Mouse (Mus musculus): ENCODE measurements around the gene Chrdl1.

Chrdl1 gene

DNA sequence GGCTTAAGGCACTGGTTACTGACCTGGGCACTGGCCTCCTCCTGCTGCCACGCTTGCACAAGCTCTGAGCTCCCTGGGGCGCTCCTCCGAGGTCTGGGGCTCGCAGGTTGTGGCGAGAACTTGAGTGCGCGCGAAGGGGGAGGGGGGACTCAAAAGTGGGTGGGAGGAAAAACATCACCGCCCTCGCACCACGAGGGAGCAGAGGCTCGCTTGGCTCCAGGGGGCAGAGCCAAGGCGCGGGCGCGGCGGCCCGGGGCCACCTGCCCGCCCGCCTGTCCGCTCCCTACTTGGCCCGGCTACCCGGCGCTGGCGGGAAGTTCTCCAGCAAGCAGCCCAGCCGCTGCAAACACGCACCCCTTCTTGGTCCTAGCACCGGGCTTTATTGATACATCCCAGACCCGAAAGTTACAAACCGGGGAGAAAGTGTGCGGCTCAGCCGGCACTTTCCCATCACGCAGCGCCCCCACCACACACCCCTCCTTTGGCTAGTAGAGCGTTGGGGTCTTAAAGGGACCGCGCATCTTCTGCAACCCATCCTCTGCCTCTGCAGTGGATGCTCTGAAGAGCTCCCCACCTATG is at the start of gene Chrdl1:
TSS of gene Chrdl1 (minus strand) at position 472 of the 579 bp plus-strand sequence.
- peak in 1 of 2 experiments; percentile 2 for DNase-seq

DNA sequence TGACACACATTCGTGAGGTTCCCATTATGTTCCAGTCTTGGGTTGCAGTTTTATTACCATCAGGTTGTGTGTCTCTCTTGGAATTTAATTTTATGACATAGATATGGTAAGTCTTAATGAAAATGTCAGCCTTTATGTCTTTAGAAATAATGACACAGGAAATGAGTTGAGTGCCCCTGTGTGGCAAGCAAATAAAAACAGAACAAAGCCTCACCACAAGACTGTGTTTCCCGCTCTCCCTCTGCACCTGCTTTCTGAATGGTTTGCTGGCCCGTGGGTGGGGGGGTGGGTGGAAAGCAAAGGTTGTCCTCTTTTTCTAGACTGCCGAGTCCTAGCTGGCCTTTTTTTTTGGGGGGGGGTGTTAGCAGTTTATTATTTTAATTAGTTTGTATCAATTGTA is 48.6 kb upstream of the Chrdl1 start:
- no peak for DNase-seq

DNA sequence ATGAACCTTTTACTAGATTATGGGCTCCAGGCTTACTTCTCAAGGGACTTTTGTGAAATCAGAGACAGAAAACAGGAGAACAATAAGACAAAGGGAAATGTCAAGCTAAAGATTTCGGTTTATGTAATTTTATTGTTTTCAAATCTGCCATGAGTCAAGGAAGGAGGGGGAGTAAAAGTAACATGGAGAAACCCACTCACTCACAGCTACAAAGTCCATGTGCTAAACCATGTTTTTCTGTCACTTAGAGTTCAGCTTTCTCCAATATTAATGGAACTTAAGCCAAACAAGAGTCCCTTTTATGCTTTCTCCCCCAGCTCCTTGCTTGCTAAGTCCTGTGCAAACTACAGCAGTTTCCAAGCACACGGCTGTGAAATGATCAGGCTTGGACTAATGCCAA is 10.5 kb upstream of the Chrdl1 start:
- DNase-seq, result no peak

DNA sequence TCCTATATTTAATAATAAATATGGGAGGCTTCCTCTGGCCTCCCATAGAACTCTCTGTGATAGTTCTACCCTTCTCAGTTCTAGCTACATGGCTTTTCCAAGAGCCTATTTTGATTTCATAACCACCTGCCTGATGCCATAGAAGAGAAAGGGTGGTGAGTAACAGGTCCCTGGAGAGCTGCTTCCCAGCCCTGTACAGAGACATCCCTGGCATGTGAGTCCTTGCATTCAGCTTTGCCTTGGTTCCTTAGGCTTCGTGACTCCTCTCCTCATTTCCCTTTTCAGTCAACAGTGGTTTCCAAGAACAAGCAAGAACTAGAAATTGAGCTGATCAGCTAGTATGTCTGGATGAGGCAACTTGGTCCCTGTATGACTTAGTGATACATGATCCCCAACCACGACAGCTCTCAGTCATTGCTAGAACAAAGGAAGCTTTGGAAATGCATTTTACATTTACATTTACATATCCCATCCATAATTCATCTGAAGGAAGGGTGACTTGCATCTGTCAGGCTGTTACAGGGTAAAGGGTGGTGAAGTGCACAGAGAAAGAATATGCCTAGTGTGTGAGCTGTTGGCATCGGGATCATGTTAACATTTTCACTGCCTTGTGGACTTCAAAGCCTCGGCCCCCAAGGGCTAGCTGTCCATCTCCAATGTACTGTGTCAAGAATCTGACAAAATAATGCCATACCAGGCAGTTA is 27.7 kb downstream of the Chrdl1 start:
- DNase-seq, result no peak

DNA sequence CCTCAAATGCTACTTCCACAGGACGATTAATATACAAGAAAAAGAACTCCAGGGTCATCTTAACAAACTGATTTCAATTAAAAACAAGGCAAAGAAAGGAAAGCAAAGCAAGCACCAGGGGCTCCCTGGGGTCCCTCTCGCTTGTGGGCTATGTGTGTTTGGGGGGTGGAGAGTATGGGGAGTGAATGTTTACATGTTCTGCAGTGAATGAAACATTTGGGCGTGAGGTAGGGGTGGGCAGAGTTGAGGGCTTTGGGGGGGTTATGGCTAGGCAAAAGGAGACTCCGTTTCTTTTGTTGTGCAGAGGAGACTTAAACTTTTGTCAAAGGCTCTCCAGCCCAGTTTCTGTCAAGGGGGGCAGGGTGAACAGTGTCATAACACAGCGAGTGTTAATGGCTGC is 46.8 kb downstream of the Chrdl1 start:
- no peak for DNase-seq

DNA sequence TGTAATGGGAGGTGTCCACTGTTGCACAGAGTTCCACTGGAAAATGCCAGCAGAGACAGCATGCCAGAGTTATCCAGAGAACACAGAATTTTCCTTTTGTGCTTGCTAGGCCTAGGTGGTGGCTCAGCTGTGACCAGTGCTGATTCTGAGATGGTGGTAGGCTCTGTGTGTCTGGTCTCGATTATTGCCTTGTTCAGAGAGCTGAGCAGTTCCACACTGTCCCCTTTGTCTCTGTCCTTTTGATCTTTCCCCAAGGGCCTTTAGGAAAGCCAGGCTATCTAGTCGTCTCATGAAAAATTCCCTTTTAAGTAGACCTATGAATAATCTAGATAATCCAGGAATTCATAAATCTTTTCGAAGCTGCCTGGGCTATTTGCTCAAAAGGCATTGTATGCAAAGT is 47.3 kb downstream of the Chrdl1 start:
- DNase-seq, result no peak

DNA sequence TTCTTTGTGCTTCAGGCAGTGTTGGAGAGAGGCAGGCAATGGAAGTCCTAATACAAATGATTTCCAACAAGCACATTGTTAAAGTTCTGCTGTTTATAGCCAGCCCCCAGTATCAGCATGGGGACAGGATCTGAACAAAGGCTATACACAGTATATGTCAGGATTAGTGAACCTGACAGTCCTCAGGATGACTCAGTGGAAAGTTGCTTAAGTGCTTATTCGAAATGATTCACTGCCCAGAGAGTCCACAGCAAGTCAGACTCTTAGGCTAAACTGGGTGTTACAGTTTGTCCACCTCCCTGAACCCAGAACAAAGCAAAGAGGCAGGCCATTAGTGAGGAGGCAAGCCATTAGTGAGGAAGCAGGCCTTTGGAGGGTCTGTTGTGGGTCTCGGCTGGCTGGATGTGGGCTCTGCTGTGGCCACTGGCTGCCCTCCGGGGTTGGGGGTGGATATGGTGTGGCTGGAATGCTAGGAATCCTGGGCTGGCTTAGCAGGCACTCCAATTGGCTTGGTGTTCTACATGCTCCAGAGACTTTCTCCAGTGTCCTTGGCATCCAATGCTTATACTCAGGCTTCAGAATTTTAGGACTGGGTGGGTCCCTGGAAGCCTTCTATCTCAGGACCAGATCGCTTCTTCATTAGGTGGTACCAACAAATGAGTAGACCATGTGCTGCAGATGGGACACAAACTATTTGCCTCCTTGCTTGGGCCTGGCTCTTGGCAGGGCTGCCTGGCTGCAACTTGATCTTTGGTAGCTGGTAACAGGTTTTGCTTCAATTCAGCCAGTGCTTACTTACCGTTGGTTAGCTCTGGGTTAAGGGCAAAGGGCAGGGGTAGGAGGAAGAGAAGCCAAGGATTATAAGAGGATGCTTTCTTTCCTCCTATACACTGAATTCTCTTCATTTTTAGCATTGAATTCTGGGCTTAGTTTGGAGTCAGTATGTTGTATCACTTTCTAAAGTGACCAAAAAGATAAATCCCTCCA is 49.3 kb downstream of the Chrdl1 start:
- DNase-seq, result no peak

DNA sequence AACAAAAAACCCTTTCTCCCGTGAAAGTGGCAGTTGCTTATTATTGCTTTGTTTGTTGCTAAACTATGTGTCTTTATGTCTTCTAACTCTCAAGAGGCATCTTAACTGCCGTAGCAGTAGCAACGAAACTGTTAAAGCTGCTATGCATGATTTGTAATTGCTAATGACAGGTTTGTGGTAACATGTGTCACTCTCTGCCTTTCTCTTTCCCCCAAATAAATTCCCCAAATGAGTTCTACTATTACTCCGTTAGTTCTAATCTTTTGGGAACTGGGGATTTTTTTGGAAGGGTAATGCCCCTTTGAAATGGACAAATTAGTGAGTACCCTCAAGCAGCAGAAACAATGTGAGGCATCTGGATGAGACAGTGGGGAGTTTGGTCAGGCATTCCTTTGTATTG is 55.9 kb downstream of the Chrdl1 start:
- DNase-seq, result no peak

DNA sequence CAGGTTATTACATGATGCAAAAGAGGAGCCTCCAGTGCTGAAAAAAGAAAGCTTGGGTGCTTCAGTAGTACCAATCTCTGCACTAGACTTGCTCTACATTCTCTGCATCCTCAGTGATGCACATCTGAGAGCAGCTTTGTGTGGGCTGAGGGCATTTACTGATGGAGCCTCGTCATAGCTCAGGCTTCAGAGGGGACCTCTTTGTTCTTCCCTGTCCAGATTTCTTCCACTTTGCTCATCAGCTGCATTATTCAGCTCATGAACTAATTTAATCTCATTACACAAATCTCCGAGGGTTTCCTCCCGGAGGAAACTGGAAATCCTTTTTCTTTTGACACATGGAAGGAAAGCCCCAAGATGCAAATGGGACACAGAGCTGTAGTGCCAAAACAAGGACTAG is 56.5 kb downstream of the Chrdl1 start:
- DNase-seq, result no peak

DNA sequence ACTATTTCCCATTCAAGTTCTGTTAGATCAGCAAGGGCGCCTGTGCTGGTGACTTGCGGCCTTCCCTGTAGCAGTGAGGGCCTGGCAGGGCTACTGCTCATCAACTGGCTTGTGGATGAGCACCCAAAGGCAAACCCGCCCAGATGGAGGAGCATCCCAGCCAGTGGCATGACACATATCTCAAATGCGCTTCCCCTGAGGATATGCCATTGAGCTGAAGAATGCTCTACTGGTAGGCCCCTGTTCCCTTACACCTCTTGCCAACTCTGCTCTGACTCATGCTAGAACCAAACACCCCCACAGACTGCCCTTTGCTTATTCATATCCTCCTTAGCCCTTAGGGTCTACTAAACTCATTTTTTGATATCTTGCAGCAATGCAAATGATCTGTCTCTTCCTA is 57.4 kb downstream of the Chrdl1 start:
- DNase-seq, result no peak

DNA sequence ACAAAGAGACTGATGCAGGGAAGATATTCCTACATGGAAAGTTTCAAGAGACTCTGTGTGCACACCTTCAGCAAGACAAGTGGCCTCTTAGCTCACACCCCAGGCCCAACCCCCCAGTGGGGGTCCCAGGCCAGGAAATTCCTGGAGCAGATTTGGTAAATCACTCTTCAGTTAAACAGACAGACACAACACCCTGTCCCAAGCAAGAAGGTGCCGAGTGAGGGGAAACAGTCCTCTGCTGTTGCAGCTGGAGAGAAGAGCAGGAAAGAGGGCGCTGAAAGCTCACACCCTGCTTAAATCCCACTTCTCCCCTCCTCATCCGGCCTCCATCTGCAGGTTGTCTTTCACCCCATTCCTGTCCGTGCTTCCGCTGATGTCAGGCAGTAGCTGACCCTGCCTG is 58.2 kb downstream of the Chrdl1 start:
- DNase-seq, result no peak

DNA sequence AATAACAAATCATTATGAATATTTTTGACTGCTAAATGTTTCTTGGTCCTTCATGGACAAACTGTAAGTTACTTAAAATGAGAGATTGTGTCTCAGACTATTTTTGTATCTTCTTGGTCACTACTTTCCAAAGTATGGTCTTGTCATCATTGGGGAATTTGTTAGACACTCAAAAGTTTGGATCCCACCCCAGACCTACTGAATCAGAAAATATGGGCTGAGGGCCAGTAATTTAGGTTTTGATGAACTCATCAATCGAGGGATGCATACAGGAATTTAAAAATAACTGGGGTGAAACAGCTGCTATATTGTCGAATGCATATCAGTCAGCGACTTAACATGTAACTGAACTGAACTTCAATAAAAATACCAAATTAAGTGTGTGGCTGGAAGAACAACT is 80.9 kb downstream of the Chrdl1 start:
- DNase-seq, result no peak

DNA sequence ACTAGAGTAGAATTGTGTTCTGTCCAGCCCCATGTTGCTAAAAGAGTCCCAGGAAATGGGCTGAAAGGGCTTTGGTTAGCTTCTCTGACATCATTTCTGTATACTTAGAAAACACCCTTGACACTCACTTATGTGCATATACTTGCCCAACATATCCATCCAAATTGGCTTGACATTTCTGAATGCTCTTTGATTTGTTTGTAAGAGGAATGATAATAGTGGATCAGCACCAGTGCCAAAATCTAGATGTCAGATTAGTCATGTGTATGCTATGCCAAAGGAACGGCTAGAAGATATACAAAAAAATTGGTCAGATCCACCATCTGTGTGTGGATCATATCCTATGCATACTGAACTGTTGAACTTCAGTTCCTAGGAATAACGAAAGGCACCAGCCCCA is 99.3 kb downstream of the Chrdl1 start:
- no peak for DNase-seq

DNA sequence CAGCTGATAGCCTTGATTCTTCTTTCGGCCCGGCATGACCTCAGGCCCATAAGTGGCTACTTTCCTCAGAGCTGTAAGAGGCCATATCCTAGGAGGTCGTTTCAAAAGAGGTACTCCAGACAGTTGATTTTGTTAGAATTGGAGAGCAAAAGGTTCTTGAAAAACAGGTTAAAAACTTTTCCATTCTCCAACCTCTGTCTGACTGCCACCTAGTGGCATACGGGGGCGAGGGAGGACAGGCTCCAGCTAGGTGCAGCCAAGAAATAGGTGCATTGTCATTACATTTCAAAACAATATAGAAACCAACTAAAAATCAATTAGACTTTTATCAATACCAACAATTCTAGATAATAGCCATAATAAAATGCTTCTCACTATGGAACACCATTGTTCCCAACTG is 118.9 kb downstream of the Chrdl1 start:
- DNase-seq, result no peak

DNA sequence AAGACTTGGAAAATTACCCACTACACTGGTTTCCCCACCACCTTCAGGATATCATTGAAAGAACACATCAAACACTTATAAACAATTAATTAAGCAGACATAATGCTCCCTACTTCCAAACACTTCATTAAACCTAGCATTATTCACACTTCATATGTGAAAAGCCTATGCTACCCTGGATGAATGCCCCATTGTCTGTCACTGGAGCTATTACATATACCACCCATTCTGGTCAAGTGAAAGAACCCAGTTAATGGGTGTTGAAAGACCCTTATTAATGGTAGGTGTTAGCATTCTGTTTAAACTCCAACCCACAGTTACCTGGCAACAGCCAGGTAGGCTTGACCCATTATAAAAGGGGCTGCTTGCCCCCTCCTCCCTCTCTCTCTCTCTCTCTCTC is 143.4 kb downstream of the Chrdl1 start:
- no peak for DNase-seq

Measured in cerebellum, postnatal 36 days (tissue).